Mouse (Mus musculus) liver, postnatal 0 days (tissue): ENCODE results near the gene Fam78b.

Source experiments
- CTCF ChIP-seq: sonication (generic); IDR thresholded peaks from 2 replicates; pipeline ENCODE4 v1.5.1; 2016; ENCODE audit warnings: antibody characterized with exemption, low read depth
- EP300 ChIP-seq: IDR thresholded peaks from 2 replicates; pipeline ENCODE4 v1.6.1; 2016; ENCODE audit warnings: antibody characterized with exemption, low read depth, mild to moderate bottlenecking

DNA sequence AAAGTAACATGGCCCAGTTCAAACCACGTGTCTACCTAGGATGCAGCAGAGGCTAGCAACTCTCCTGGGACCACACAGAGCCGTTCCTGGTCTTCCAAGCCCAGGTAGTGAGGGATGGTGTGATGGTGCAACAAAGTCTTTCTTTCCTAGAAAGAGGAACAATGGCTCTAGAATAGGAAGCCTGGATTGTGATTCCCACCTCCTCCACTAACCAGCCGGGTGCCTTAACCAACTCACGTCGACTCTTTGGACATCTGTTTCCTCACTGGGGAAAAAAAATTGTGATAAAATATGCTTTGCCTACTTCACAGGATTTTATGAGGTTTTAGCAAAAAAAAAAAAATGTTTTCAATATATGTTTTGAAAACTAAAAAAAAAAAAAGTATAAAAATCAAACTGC, 134.5 kb downstream of the Fam78b start:
- TF ChIP-seq CTCF (no peak), EP300 (no peak)
